Mouse (Mus musculus): ENCODE measurements around the gene Klf7. TPM values are rescaled to one million over a fixed set of nuclear protein-coding genes. Genes with fewer than 3 reads are reported as not detected.

Gene Klf7
- polyA plus RNA-seq, 1 experiment, result 219 TPM

- WGBS, result 73% methylated on average over 7 of the region's 7 CpGs
- no peak overlapping the region for H3K27ac ChIP-seq (ENCODE audit: insufficient read depth, low read depth, low read length)
- TF ChIP-seq POLR2A (IDR thresholded peaks at IDR 0.05; ENCODE audit: insufficient read depth, low read depth, low read length), result no peak
- TF ChIP-seq CTCF (IDR thresholded peaks at IDR 0.05; ENCODE audit: insufficient read depth, low read depth, low read length), result no peak
- peaks cover 8% of the 10 kb centered on the region; the same call in 1 of the 2 replicates for H3K4me1 ChIP-seq (ENCODE audit: control insufficient read depth, insufficient read depth, low read length)
- no peak overlapping the region for H3K4me3 ChIP-seq (ENCODE audit: insufficient read depth, low read depth, low read length)
These were observed 14.6 kb downstream of the Klf7 start for GRCm38 (mm10) chr1:64107526-64107925.

GRCm38 (mm10) chr1:64106127-64106526 is 16.0 kb downstream of the Klf7 start:
- WGBS, result 58% methylated on average over 5 of the region's 5 CpGs
- TF ChIP-seq CTCF (IDR thresholded peaks at IDR 0.05; ENCODE audit: insufficient read depth, low read depth, low read length) (no peak), POLR2A (IDR thresholded peaks at IDR 0.05; ENCODE audit: insufficient read depth, low read depth, low read length) (no peak)
- H3K27ac ChIP-seq (ENCODE audit: insufficient read depth, low read depth, low read length), result no peak overlapping the region
- no peak overlapping the region for H3K4me3 ChIP-seq (ENCODE audit: insufficient read depth, low read depth, low read length)
- peaks cover 6% of the 10 kb centered on the region; the same call in 1 of the 2 replicates for H3K4me1 ChIP-seq (ENCODE audit: control insufficient read depth, insufficient read depth, low read length)

GRCm38 (mm10) chr1:64105181-64105646 is 16.9 kb downstream of the Klf7 start:
- WGBS, result 84% methylated on average over 7 of the region's 7 CpGs
- Histone ChIP-seq H3K4me3 (ENCODE audit: insufficient read depth, low read depth, low read length) (no peak overlapping the region), H3K4me1 (ENCODE audit: control insufficient read depth, insufficient read depth, low read length) (peaks cover 4% of the 10 kb centered on the region; the same call in 1 of the 2 replicates), H3K27ac (ENCODE audit: insufficient read depth, low read depth, low read length) (no peak overlapping the region)
- TF ChIP-seq CTCF (IDR thresholded peaks at IDR 0.05; ENCODE audit: insufficient read depth, low read depth, low read length) (no peak), POLR2A (IDR thresholded peaks at IDR 0.05; ENCODE audit: insufficient read depth, low read depth, low read length) (no peak)

- no peak for TF ChIP-seq CTCF (IDR thresholded peaks at IDR 0.05; ENCODE audit: insufficient read depth, low read depth, low read length)
- TF ChIP-seq POLR2A (IDR thresholded peaks at IDR 0.05; ENCODE audit: insufficient read depth, low read depth, low read length), result no peak
- Histone ChIP-seq H3K27ac (ENCODE audit: insufficient read depth, low read depth, low read length) (no peak overlapping the region), H3K4me1 (ENCODE audit: control insufficient read depth, insufficient read depth, low read length) (peaks cover 4% of the 10 kb centered on the region; the same call in 1 of the 2 replicates), H3K4me3 (ENCODE audit: insufficient read depth, low read depth, low read length) (no peak overlapping the region)
- 87% methylated on average over 3 of the region's 3 CpGs for WGBS
These were observed 17.4 kb downstream of the Klf7 start for GRCm38 (mm10) chr1:64104665-64105064.

- TF ChIP-seq POLR2A (IDR thresholded peaks at IDR 0.05; ENCODE audit: insufficient read depth, low read depth, low read length) (no peak), CTCF (IDR thresholded peaks at IDR 0.05; ENCODE audit: insufficient read depth, low read depth, low read length) (no peak)
- 64% methylated on average over 3 of the region's 3 CpGs for WGBS
These were observed 20.8 kb downstream of the Klf7 start for GRCm38 (mm10) chr1:64101331-64101730.

GRCm38 (mm10) chr1:64098800-64099199 is 23.3 kb downstream of the Klf7 start:
- peaks cover 7% of the 10 kb centered on the region for H3K4me1 ChIP-seq (ENCODE audit: control insufficient read depth, insufficient read depth, low read length)
- 77% methylated on average over 4 of the region's 4 CpGs for WGBS
- no peak overlapping the region for H3K27ac ChIP-seq (ENCODE audit: insufficient read depth, low read depth, low read length)
- no peak for TF ChIP-seq POLR2A (IDR thresholded peaks at IDR 0.05; ENCODE audit: insufficient read depth, low read depth, low read length)
- TF ChIP-seq CTCF (IDR thresholded peaks at IDR 0.05; ENCODE audit: insufficient read depth, low read depth, low read length), result no peak
- no peak overlapping the region for H3K4me3 ChIP-seq (ENCODE audit: insufficient read depth, low read depth, low read length)

More at GRCm38 (mm10) chr1:64101331-64101730, 20.8 kb downstream of the Klf7 start:
- Histone ChIP-seq H3K4me3 (ENCODE audit: insufficient read depth, low read depth, low read length) (no peak overlapping the region), H3K4me1 (ENCODE audit: control insufficient read depth, insufficient read depth, low read length) (peaks cover 7% of the 10 kb centered on the region), H3K27ac (ENCODE audit: insufficient read depth, low read depth, low read length) (no peak overlapping the region)

GRCm38 (mm10) chr1:64097640-64098287 is 24.3 kb downstream of the Klf7 start:
- Histone ChIP-seq H3K27ac (ENCODE audit: insufficient read depth, low read depth, low read length) (no peak overlapping the region), H3K4me3 (ENCODE audit: insufficient read depth, low read depth, low read length) (no peak overlapping the region), H3K4me1 (ENCODE audit: control insufficient read depth, insufficient read depth, low read length) (peaks cover 7% of the 10 kb centered on the region)
- 76% methylated on average over 6 of the region's 6 CpGs for WGBS
- TF ChIP-seq POLR2A (IDR thresholded peaks at IDR 0.05; ENCODE audit: insufficient read depth, low read depth, low read length), result no peak
- no peak for TF ChIP-seq CTCF (IDR thresholded peaks at IDR 0.05; ENCODE audit: insufficient read depth, low read depth, low read length)

- H3K27ac ChIP-seq (ENCODE audit: insufficient read depth, low read depth, low read length), result no peak overlapping the region
- 83% methylated on average over 5 of the region's 5 CpGs for WGBS
- no peak overlapping the region for H3K4me3 ChIP-seq (ENCODE audit: insufficient read depth, low read depth, low read length)
- peaks cover 15% of the 10 kb centered on the region for H3K4me1 ChIP-seq (ENCODE audit: control insufficient read depth, insufficient read depth, low read length)
- no peak for TF ChIP-seq POLR2A (IDR thresholded peaks at IDR 0.05; ENCODE audit: insufficient read depth, low read depth, low read length)
- no peak for TF ChIP-seq CTCF (IDR thresholded peaks at IDR 0.05; ENCODE audit: insufficient read depth, low read depth, low read length)
These were observed 29.1 kb downstream of the Klf7 start for GRCm38 (mm10) chr1:64093018-64093417.

- Histone ChIP-seq H3K27ac (ENCODE audit: insufficient read depth, low read depth, low read length) (no peak overlapping the region), H3K4me1 (ENCODE audit: control insufficient read depth, insufficient read depth, low read length) (peaks cover 13% of the 10 kb centered on the region), H3K4me3 (ENCODE audit: insufficient read depth, low read depth, low read length) (no peak overlapping the region)
- WGBS, result 92% methylated on average over 9 of the region's 9 CpGs
- TF ChIP-seq POLR2A (IDR thresholded peaks at IDR 0.05; ENCODE audit: insufficient read depth, low read depth, low read length) (no peak), CTCF (IDR thresholded peaks at IDR 0.05; ENCODE audit: insufficient read depth, low read depth, low read length) (no peak)
These were observed 30.5 kb downstream of the Klf7 start for GRCm38 (mm10) chr1:64091591-64091990.

Data from olfactory bulb, adult 2 months (tissue).